Mouse (Mus musculus) mesoderm, embryonic 11.5 days (tissue): ENCODE results near the gene B4galnt3.
"Not testable (repeated sequence)": the region's sequence is repeated elsewhere in the genome, so short reads cannot be mapped to it uniquely, and the experiment has no call there.

ENCODE experiments used
- DNase-seq: peaks from one replicate; pipeline ENCODE4 v3.0.0-alpha.2; 2012; ENCODE audit warnings: low read depth, low spot score

The B4galnt3 gene

GRCm38 (mm10) chr6:120294056-120294784, at the start of gene B4galnt3, which contains the start of gene D330020A13Rik:
TSS of gene B4galnt3 (minus strand) at chr6:120294559.
TSS of gene D330020A13Rik (plus strand) at chr6:120294364.
- peak; percentile 41 for DNase-seq

- no peak for DNase-seq
Measured at GRCm38 (mm10) chr6:120343992-120344391, 49.6 kb upstream of the B4galnt3 start.

- DNase-seq, result no peak
Measured at GRCm38 (mm10) chr6:120332351-120332750, 38.0 kb upstream of the B4galnt3 start.

GRCm38 (mm10) chr6:120324295-120324927, 30.1 kb upstream of the B4galnt3 start:
- peak; percentile 90 for DNase-seq

- no peak for DNase-seq
Measured at GRCm38 (mm10) chr6:120320369-120320768, 26.0 kb upstream of the B4galnt3 start.

GRCm38 (mm10) chr6:120319129-120319528, 24.8 kb upstream of the B4galnt3 start:
- DNase-seq, result no peak

- DNase-seq, result no peak
Measured at GRCm38 (mm10) chr6:120318303-120318940, 24.1 kb upstream of the B4galnt3 start.

GRCm38 (mm10) chr6:120312443-120312842, 18.1 kb upstream of the B4galnt3 start:
- no peak for DNase-seq

GRCm38 (mm10) chr6:120309787-120310186, 15.4 kb upstream of the B4galnt3 start:
- no peak for DNase-seq

GRCm38 (mm10) chr6:120309338-120309737, 15.0 kb upstream of the B4galnt3 start:
- no peak for DNase-seq

GRCm38 (mm10) chr6:120306859-120307594, 12.7 kb upstream of the B4galnt3 start:
- DNase-seq, result no peak

GRCm38 (mm10) chr6:120302755-120303316, 8.5 kb upstream of the B4galnt3 start:
- peak; percentile 24 for DNase-seq

- DNase-seq, result peak; percentile 55
Measured at GRCm38 (mm10) chr6:120301137-120301536, 6.8 kb upstream of the B4galnt3 start.

GRCm38 (mm10) chr6:120296589-120296988, 2.2 kb upstream of the B4galnt3 start:
- DNase-seq, result not testable (repeated sequence)

- no peak for DNase-seq
Measured at GRCm38 (mm10) chr6:120294785-120295133, 400 bp upstream of the B4galnt3 start.

- DNase-seq, result no peak
Measured at GRCm38 (mm10) chr6:120291396-120292009, 2.9 kb downstream of the B4galnt3 start.

- no peak for DNase-seq
Measured at GRCm38 (mm10) chr6:120289430-120289829, 4.9 kb downstream of the B4galnt3 start.

GRCm38 (mm10) chr6:120288541-120288940, 5.8 kb downstream of the B4galnt3 start:
- DNase-seq, result no peak

- DNase-seq, result no peak
Measured at GRCm38 (mm10) chr6:120287279-120287678, 7.1 kb downstream of the B4galnt3 start.

GRCm38 (mm10) chr6:120276874-120277449, 17.4 kb downstream of the B4galnt3 start:
- DNase-seq, result no peak

GRCm38 (mm10) chr6:120275301-120275700, 19.1 kb downstream of the B4galnt3 start:
- DNase-seq, result no peak
